Mouse (Mus musculus) brown adipose tissue, adult 24 weeks (tissue): ENCODE results near the gene Abraxas2. TPM values are rescaled to one million over a fixed set of nuclear protein-coding genes. Genes with fewer than 3 reads are reported as not detected.

Experiments used
- H3K27ac ChIP-seq: fragments of 200-500 bp; replicated peaks from 2 replicates; pipeline ENCODE4 v1.5.1; 2012; ENCODE audit warnings: low read depth, mild to moderate bottlenecking, low read length
- H3K4me1 ChIP-seq: fragments of 200-500 bp; 2 replicates; pipeline ENCODE4 v1.6.1; 2012; ENCODE audit warnings: low read length, mixed read lengths; ENCODE audit not compliant: control insufficient read depth, insufficient read depth, insufficient read length
- H3K4me3 ChIP-seq: fragments of 200-500 bp; 2 replicates; pipeline ENCODE4 v1.5.1; 2012; ENCODE audit warnings: low read depth, mild to moderate bottlenecking, low read length, moderate library complexity; ENCODE audit not compliant: insufficient read depth
- polyA plus RNA-seq: library from polyadenylated mRNA; stranded (reverse); fragments of >200 nt; gene quantifications from 2 replicates; pipeline ENCODE4 v1.2.4, GENCODE M21; 2012; ENCODE audit not compliant: missing spikeins, insufficient read depth, insufficient read length

Gene Abraxas2
- polyA plus RNA-seq, 1 experiment, result 25.6 TPM

DNA sequence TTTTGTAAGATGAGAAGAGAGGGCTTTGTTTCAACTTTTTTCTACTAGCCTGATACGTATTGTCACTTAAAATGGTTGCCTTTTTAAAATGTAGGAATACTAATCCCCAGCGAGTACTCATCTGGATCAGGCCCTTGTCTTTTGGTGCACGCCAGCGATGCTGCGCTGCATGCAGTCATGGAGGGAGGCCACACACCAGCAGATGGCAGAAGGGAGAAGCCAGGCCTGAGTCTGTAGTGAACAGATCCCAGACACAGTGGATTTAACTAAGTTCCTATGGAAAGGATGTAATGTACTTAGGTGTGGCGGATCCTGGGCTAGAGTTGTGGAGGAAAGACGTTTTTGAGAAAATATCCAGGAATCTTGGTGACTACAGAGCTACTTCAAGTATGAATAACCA lies 25.0 kb downstream of the Abraxas2 start:
- Histone ChIP-seq H3K4me1 (no peaks in the 10 kb centered on the region), H3K4me3 (no peak overlapping the region), H3K27ac (no peak overlapping the region)

DNA sequence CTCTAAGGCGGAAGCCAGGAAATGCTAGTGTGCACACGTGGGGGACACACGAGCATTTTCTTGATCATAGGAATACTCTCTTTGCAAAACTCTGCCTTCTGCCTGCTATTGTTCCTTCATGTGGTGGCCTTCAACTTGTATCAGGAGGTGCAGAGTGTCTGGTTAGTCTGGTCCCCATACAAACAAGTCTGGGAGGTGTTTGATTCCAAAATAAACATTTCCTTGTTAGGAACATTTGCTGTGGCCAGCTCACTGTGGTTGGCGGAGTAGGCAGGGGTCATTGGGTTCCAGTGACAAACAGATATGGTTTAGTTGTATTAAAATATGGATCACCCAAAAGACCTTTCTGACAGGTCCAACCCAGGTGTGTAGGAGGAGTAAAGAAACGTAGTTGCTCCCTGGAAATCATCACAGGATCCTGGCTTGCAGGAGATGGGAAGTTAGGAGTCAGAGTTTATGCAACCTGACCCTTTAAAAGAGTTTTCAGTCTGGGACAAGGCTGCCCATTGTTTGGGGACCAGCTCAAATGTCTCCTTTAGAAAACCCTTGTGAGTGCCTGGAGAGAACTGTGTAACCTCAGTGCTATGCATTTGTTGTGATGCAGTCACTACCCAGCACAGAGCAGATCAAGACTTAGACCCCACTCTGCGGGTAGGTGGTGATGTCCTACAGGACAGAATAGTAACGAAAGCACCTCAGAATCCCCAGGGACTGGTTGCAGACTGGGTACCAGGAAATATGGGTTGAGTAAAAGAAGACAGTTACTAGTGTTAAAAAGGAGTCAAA lies 28.2 kb downstream of the Abraxas2 start:
- Histone ChIP-seq H3K27ac (no peak overlapping the region), H3K4me3 (no peak overlapping the region), H3K4me1 (no peaks in the 10 kb centered on the region)

DNA sequence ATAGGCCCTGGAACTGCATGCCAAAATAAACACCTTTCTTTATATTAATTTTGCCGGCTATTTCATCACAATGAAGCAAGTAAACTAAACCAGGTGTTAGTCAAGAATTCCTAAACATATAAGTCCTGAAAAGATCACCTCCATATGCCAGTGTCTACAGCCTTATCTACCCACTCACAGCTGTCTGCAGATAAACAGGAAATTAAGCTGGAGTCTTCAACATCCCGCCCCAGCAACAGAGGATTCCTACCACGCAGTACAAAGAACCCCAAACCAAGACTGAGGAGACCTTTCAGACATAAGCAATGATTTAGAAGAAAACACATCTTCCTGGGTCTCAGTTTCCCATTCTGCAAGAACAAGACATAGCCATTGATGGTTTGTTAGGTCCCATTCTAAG lies 29.0 kb downstream of the Abraxas2 start:
- Histone ChIP-seq H3K4me1 (no peaks in the 10 kb centered on the region), H3K4me3 (no peak overlapping the region), H3K27ac (no peak overlapping the region)

DNA sequence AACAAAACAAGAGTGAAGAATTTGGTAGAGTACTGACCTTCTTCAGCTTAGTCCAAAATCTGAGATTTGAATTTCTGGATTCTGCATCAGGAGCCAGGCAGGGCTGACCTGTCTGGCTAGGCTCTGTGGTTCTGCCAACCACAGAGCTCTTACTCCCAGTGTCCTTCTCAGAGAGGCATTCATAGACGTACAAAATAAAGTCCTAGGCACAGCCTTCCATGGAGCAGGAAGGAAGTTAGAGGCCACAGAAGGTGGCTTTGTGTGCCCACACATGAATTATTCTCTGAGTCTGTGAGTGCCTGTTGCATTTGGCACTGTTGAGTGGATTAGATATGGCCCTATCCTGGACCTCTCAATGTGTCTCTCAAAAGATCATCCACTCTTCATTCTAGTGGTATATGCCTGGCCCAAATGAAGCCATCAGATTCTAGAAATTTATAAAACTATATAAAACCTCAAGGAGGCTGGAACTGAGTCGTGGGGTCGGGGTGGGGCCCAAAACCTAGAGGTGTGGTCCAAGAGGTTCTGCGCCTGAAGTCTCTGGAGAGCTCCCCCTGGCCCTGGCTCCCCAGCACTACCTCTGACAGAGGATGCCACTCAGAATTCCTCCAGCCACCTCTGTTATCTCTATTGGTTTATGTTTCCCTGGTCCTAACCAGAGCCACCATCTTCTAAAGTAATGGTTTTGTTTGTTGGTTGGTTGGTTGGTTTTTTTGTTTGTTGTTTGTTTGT lies 29.7 kb downstream of the Abraxas2 start:
- Histone ChIP-seq H3K27ac (no peak overlapping the region), H3K4me1 (no peaks in the 10 kb centered on the region), H3K4me3 (no peak overlapping the region)

GRCm38 (mm10) chr7:132889691-132890090 lies 30.7 kb downstream of the Abraxas2 start:
- no peaks in the 10 kb centered on the region; the same call in 1 of the 2 replicates for H3K4me1 ChIP-seq
- no peak overlapping the region for H3K27ac ChIP-seq
- no peak overlapping the region for H3K4me3 ChIP-seq

DNA sequence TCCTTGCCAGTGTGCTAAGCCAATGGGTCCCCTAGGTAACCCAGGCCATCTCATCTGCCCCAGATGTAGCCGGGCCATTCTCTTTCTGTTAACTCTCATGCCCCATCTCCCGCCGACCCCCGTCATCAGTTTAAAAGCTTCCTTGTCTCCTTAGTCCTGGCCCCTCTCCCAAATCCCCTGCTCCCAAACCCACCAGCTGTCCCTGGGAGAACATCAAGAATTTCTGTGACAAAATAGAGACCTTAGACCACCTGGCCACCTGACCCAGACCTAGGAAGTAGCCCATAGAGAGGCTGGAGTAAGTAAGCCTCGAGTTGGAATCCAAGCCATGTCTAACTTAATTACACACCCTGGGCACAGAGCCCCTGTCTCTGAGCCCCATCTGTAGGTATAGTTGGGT lies 31.2 kb downstream of the Abraxas2 start:
- H3K4me1 ChIP-seq, result peaks cover 2% of the 10 kb centered on the region
- H3K27ac ChIP-seq, result no peak overlapping the region
- H3K4me3 ChIP-seq, result no peak overlapping the region

DNA sequence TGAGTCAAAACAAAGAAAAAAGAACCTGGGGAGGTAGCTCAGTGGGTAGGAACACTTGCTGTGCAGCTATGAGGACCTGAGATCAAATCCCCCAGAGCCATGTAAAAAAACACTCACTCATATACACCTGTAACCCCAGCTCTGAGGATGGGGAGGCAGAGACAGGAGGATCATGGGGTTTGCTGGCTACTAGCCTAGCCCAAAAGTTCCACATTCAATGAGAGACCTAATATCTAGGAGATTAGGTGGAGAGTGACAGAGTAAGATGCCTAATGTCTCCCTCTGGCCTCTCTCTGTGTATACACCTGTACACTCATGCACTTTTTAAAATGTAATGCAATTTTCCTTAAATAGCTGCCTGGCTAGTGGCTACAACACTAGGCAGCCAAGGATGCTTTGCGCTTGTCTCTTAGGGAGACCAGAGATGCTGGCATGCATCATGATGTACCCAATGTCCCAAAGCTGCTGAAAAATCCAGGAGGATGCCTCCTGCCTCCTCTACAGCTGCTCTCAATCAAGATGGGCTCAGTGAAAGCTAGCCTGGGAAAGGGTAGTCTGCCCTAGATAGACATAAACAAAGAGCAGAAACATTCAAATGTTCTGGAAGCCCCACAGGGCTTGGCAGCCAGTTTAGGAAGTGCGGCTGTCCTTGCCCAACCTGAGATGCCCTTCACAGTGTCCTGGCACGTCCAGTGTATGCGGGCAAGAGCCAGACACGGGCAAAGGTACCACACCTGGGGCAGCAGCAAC lies 32.7 kb downstream of the Abraxas2 start:
- Histone ChIP-seq H3K4me1 (peaks cover 10% of the 10 kb centered on the region), H3K4me3 (no peak overlapping the region), H3K27ac (no peak overlapping the region)

DNA sequence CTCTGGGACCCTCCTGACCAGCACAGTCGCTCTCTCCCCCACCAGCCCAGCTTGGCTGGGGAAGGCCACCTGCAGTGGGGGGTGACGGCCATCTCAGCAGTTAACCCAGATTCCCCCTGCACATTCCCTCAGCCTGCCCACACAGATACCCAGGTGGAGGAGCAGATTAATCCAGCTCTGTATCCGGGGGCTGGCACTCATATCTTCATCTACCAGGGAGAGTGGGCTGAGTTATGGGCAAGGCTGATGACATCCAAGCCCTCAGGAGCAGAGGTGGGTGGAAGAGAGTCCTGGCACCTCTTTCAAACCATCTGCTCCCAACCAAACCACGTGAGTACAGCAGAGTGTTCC lies 33.3 kb downstream of the Abraxas2 start:
- Histone ChIP-seq H3K27ac (no peak overlapping the region), H3K4me3 (no peak overlapping the region), H3K4me1 (peaks cover 10% of the 10 kb centered on the region)

DNA sequence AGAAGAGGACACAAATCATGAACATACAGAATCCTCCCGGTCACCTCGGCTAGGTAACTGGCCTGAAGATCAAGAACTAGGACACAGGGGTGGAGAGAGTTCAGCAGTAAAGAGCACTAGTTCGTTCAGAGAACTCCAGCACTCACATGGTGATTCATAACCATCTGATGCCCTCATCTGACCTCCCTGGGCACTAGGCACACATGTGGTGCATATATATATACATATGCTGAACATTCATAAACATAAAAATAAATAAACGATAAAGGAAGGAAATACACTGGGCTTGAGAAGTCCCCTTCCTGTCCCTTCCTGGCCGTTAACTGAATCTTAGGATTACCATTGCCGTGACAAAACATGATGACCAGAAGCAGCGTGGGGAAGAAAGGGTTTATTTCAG lies 33.8 kb downstream of the Abraxas2 start:
- Histone ChIP-seq H3K4me3 (no peak overlapping the region), H3K4me1 (peaks cover 10% of the 10 kb centered on the region), H3K27ac (no peak overlapping the region)

DNA sequence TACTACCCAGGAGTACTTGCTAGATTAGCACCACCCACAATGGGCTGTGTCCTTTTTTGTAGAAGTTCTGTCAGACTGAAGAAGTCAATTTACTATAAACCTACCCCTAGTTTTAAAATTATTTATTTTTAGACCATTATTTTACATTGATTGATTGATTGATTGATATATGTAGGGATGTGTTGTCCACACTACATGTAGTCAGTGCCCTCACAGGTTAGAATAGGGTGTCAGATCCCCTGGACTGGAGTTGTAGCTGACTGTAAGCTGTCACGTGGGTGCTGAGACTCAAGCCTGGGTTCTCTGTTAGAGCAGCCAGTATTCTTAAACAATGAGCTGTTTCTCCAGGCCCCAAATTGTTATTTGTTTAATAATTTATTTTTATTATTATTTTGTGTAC lies 34.3 kb downstream of the Abraxas2 start:
- no peak overlapping the region for H3K27ac ChIP-seq
- H3K4me1 ChIP-seq, result peaks cover 10% of the 10 kb centered on the region
- no peak overlapping the region for H3K4me3 ChIP-seq

- Histone ChIP-seq H3K4me3 (no peak overlapping the region), H3K4me1 (peaks cover 10% of the 10 kb centered on the region), H3K27ac (peak overlapping the region; percentile 80)
Observed at GRCm38 (mm10) chr7:132894841-132895555, 36.0 kb downstream of the Abraxas2 start.

GRCm38 (mm10) chr7:132896206-132896815 lies 37.3 kb downstream of the Abraxas2 start:
- Histone ChIP-seq H3K4me1 (peaks cover 10% of the 10 kb centered on the region), H3K4me3 (0 out of 2 replicates have a peak overlapping the region, but pooled peaks have one; percentile 28), H3K27ac (peak overlapping the region; percentile 87)

DNA sequence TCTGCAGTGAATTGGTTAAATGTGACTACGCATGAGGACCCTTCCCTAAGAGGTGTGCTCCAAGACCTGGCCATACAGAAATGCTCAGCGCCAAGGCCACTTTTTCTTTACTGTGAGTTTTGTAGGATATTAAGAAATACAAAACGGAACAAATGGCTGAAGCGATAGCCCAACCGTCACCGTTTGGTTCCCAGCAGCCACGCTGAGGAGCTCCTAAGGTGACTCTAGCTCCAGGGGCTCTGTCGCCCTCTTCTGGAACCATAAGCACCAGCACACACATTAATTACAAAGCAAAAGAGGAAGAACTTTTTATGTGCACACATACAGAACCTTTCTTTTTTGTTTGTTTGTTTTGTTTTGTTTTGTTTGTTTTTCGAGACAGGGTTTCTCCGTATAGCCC lies 38.2 kb downstream of the Abraxas2 start:
- Histone ChIP-seq H3K4me3 (no peak overlapping the region), H3K4me1 (peaks cover 10% of the 10 kb centered on the region), H3K27ac (peak overlapping the region; percentile 87; the same call in 1 of the 2 replicates)

DNA sequence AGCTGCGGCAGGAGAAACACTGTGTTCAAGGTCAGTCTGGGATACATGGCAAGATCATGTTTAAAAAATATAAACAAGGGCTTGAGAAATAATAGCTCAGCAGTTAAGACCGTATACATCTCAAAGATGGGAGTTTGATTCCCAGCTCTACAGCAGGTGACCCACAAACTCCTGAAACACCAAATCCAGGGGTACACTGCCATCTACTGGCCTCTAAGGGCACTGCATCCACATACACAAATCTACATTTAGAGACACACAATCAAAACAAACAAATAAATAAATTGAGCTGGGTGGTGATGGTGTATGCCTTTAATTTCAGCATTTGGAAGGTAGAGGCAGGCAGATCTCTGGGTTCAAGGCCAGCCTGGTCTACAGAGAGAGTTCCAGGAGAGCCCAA lies 39.2 kb downstream of the Abraxas2 start:
- Histone ChIP-seq H3K4me1 (peaks cover 10% of the 10 kb centered on the region), H3K4me3 (no peak overlapping the region), H3K27ac (no peak overlapping the region)
